Mouse (Mus musculus): Measurements from ENCODE around the gene Rrp7a.
A peak's percentile ranks its signal among the peaks of the same experiment; 100 is the strongest.

The Rrp7a gene

GRCm38 (mm10) chr15:83122566-83123145 lies at the start of gene Rrp7a:
Rrp7a (minus strand) TSS chr15:83122801.
- no peak for TF ChIP-seq GATA4 (IDR thresholded peaks at IDR 0.05; ENCODE audit: insufficient replicate concordance, low read length)

DNA sequence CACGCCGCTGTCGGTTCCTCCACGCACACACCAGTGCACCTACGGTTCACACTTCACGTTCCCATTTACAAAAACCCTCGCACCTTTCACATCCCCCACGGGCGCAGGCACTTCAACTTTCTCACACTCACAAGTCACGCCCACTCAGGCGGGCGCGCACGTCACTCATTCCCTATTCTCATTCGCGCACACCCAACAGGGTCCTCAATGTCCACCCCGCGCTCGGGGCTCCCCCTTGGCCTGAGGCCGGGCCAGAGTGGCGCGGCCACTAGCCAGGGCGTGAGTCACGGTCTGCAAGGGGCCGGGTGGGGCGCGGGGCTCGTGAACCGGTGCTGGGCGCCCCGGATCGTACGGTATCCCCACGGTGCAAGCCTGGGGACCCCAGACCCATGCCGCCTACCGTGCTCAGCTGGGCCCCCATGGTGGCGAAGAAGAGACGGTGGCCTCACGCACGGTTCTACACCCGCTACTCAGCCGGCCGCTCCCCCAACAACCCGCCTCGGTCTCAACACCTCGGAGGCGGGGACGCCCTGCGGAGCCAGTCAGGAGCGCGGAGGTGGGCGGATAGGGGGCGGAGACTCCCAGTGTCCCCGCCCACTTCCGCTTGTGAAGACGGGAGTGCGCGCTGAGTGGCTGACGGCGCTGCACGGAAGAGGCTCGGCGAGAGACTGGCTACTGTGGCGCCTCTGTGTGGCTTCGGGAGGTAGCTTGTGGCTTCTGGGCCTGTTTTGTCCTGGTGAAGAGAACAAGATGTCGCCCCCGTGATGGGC lies 49.3 kb upstream of the Rrp7a start:
- TF ChIP-seq GATA4 (IDR thresholded peaks at IDR 0.05; ENCODE audit: insufficient replicate concordance, low read length) = no peak

GRCm38 (mm10) chr15:83170956-83171659 lies 48.5 kb upstream of the Rrp7a start:
- no peak for TF ChIP-seq GATA4 (IDR thresholded peaks at IDR 0.05; ENCODE audit: insufficient replicate concordance, low read length)

- peak; percentile 35; the same call in 1 of the 2 replicates for TF ChIP-seq GATA4 (IDR thresholded peaks at IDR 0.05; ENCODE audit: insufficient replicate concordance, low read length)
These were observed 47.4 kb upstream of the Rrp7a start for GRCm38 (mm10) chr15:83169772-83170722.

DNA sequence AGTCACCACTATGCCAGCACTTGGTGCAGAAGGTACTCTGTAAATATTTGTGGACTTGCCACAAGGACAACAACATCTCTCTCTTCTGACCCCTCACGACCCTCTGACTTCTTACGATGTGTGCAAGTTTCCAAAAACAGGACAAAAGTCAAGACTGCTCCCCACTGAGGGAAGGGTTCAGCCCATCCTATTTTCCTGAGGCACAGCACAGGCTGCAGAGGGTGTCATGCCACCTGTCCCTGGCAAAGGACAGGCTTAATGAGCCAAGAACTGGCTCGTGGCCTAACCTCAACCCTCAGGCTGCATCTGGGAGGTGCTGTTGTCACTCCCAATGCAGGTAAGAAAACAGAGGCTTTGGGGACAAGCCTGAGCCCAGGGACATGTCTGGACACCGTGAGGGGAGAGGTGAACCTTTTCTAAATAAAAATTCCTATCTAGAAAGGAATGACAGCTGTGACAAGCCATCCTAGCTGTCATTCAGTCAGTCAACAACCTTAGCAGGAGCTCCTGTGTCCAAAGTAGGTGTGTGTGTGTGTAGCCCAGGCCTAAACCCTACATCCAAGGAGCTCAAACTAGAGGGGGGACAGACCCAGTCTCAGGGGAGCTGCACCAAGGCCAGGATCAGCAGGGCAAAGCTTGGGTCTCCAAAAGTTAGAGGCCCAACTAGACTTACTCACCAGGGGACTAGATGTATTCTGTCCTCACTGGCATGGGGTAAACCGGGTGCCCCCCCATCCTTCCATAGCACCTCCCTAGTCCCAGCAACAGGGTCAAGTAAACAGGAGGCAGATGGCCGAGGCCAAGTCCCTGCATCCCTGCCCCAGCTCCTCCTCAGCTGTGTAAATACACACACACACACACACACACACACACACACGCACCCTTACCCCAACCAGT lies 46.5 kb upstream of the Rrp7a start:
- TF ChIP-seq GATA4 (IDR thresholded peaks at IDR 0.05; ENCODE audit: insufficient replicate concordance, low read length) = no peak

DNA sequence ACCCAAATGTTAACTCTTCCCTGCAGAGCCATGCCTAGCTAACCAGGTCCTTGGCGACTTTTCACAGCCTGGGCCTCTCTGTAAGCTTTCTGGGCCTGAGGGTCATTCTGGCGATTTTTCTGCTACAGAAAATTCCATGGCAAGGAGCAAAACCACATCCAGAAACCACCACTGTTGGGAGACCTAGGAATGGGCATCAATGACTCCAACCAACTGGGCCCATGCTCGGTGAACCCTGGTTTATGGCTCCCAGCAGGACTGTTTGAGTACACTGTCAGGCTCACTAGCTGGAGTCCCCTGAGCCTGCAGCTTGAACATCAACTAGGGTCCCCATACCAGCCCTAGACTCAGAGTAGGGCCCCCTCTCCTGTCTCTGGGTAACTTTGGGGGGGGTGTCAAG lies 45.7 kb upstream of the Rrp7a start:
- no peak for TF ChIP-seq GATA4 (IDR thresholded peaks at IDR 0.05; ENCODE audit: insufficient replicate concordance, low read length)

DNA sequence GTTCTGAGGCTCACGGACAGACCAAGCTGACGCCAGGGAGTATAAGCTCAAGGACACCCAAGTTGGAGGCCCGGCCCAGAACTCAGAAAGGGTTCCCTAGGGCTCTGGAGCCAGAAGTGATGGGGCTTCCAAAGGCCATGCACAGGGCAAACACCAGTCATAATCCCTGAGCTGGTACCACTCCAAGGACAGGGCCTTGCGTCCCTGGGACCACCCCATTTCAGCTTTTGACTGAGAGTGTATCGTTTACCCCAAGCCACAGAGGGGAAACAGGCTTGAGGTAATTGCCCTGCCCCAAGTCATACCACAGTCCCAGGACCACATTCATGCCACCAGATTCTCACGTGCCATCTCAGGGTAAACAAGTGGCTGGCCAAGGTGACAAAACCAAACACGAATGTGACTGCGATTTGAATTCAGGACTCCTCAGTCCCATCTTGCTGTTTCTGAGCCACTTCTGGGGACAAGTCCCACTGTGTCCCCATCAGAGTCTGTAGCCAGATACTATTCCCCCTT lies 45.0 kb upstream of the Rrp7a start:
- TF ChIP-seq GATA4 (IDR thresholded peaks at IDR 0.05; ENCODE audit: insufficient replicate concordance, low read length) = no peak

DNA sequence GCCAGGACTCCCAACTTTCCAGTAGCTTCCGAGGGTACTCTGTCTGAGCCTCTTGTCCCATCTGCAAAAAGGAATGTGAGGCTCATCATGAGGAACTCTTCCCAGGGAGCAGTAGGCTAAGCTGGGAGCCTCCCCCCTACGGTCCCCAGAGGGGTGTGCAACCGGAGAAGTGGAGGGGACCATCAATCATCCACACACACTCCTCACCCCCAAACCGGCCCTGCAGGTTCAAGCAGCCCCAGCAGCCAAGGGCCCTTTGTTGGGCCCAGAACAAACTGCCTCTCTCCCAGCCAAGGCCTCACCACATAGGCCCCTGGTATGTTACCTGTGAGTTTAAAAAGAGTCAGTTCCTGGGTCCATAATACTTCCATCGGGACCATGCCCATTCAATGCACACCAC lies 44.5 kb upstream of the Rrp7a start:
- TF ChIP-seq GATA4 (IDR thresholded peaks at IDR 0.05; ENCODE audit: insufficient replicate concordance, low read length) = no peak

DNA sequence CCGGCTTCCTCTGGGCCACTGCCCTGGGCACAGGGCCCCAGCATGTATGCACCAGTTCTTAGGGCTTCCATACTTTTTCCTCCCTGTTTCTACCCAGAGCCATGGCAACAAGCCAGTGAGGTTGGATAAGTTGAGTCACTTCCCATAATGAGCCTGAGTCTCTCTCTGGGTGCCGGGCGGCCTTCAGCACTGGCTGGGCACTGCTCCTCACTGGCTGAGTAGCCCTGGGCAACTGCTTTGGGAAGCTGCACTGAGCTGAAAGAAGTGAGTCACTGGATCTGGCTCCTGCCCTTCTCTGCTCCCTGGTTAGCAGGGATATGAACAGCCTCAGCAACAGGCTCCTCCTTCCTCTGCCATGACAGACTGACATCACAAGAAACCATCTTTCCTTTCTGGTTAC lies 44.0 kb upstream of the Rrp7a start:
- no peak for TF ChIP-seq GATA4 (IDR thresholded peaks at IDR 0.05; ENCODE audit: insufficient replicate concordance, low read length)

DNA sequence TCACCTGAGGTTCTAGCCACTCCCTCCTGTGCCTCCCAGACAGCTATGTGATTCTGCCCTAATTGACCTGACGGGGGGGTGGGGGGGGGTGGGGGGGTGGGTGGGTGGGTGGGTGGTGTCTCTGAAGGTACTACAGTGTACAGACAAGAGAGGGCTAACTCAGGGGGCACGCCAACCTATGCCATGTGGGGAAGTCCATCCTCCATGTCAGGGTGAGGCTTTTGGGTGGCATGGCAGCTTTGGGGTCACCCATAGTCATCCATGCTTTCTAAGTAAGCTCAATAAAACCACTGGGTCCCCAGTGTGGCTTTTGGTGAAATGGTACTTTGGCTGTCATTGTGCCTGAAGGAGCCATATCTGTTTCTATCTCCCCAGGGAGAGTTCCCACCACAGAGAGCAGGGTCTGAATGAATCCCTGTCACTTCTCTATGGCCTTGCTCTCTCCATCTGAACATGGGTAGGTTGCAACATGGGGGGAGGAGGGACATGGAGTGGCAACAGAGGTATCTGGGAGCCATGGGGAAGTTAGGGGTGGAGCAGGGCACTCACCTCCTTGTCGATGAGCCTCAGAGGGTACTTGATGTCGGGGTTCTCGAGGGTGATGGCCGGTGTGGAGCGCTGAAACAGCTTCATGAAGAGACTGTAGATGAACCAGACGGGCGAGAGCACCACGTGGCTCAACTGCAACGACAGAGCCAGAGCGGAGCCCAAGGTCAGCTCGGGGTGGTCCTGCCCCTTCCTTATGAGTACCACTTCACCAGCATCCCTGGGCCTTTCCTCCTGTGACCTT lies 43.1 kb upstream of the Rrp7a start:
- TF ChIP-seq GATA4 (IDR thresholded peaks at IDR 0.05; ENCODE audit: insufficient replicate concordance, low read length) = no peak

DNA sequence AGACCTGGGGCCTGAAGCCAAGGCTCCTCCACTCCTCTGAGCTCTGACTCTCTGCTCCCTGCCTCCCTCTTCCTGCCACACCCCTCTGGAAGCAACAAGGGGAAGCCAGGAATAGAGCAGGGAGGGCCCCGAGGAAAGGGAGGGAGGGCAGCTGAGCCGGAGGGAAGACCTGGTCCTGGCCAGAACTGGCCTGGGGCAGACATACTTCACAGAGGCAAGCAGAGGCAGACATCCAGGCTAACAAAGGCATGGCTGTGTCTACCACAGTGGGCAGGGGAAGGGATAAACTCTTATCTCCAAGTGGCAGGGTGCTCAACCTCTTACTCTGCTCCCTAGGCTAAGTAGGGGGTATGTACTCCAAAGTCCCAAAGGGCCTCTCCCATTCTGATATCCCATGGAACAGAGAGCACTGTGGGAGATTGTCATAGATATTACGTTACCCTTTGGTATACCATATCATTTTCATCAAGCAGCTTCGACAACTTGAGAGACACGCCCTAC lies 42.4 kb upstream of the Rrp7a start:
- no peak for TF ChIP-seq GATA4 (IDR thresholded peaks at IDR 0.05; ENCODE audit: insufficient replicate concordance, low read length)

GRCm38 (mm10) chr15:83162818-83163485 lies 40.4 kb upstream of the Rrp7a start:
- no peak for TF ChIP-seq GATA4 (IDR thresholded peaks at IDR 0.05; ENCODE audit: insufficient replicate concordance, low read length)
